Mouse (Mus musculus) stomach, embryonic 16.5 days (tissue): ENCODE measurements at regions not wholly inside any gene's neighbourhood (a gene's known extent, or its start where the extent isn't known, plus 50 kb on each side); places are given as distances from the start of the nearest gene placed in this dataset.

ENCODE experiments used
- ATAC-seq: fragments of 200-750 bp; cut with Nextera tagmentation; 2 replicates; pipeline ENCODE4 v1.8.0; 2017; ENCODE audit warnings: moderate number of reproducible peaks, moderate TSS enrichment; ENCODE audit not compliant: insufficient read depth, low FRiP score
- H3K27ac ChIP-seq: fragments of 300-500 bp; sonication (generic); 2 replicates; pipeline ENCODE4 v1.5.1; 2014; ENCODE audit warnings: low read length
- H3K27me3 ChIP-seq: fragments of 300-500 bp; sonication (generic); 2 replicates; pipeline ENCODE4 v1.6.1; 2014; ENCODE audit warnings: low read length, control low read depth, mixed read lengths; ENCODE audit not compliant: control insufficient read depth, insufficient read depth
- H3K36me3 ChIP-seq: fragments of 300-500 bp; sonication (generic); 2 replicates; pipeline ENCODE4 v1.6.1; 2014; ENCODE audit warnings: low read length; ENCODE audit not compliant: control insufficient read depth, insufficient read depth
- H3K4me1 ChIP-seq: fragments of 300-500 bp; sonication (generic); 2 replicates; pipeline ENCODE4 v1.6.1; 2014; ENCODE audit warnings: low read length, control low read depth, mixed read lengths; ENCODE audit not compliant: control insufficient read depth, insufficient read depth
- H3K4me2 ChIP-seq: fragments of 300-500 bp; sonication (generic); 2 replicates; pipeline ENCODE4 v1.6.1; 2014; ENCODE audit warnings: low read depth, low read length, mixed read lengths
- H3K4me3 ChIP-seq: fragments of 300-500 bp; sonication (generic); replicated peaks from 2 replicates; pipeline ENCODE4 v1.5.1; 2014; ENCODE audit warnings: mild to moderate bottlenecking, low read length
- H3K9ac ChIP-seq: fragments of 300-500 bp; sonication (generic); 2 replicates; pipeline ENCODE4 v1.6.1; 2014; ENCODE audit warnings: low read length
- H3K9me3 ChIP-seq: fragments of 300-500 bp; sonication (generic); replicated peaks from 2 replicates; pipeline ENCODE4 v1.6.1; 2016; ENCODE audit warnings: low read length, control low read depth; ENCODE audit not compliant: control insufficient read depth
- WGBS: fragments of 180-500 bp; shearing (Covaris S2); extraction: QIAGEN DNeasy Blood & Tissue Kit; methylation state at CpG from one replicate; pipeline ENCODE4 v1.1.7; 2014; 5-methylcytosine and 5-hydroxymethylcytosine counted together

DNA sequence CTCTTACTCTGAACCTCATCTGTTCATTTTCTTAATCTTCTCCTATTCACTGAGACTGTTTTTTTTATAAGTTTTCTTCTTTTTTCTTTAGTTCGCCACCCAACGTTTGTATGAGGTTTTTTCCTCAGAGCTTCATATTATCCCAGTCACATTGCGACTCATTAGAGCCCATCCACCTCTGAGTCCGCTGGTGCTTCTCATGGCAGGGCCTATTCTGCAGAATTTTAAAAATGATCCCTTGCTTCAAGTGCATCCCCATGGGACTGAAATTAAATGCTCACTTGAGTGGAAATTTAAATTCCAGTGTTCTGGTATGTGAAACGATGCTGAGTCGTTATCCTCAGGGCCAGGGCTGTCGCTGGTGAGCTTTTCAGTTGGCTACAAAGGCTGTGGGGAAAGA is 410.9 kb downstream of the Igsf11 start:
- no peak overlapping the region for H3K9ac ChIP-seq
- H3K4me3 ChIP-seq: no peak overlapping the region
- 61% methylated on average over 7 of the region's 7 CpGs for WGBS
- no peak overlapping the region for H3K27ac ChIP-seq
- no peaks in the 10 kb centered on the region for H3K36me3 ChIP-seq
- no peaks in the 10 kb centered on the region for H3K9me3 ChIP-seq
- ATAC-seq: no peak
- H3K4me1 ChIP-seq: no peaks in the 10 kb centered on the region
- no peak overlapping the region for H3K4me2 ChIP-seq
- no peaks in the 10 kb centered on the region for H3K27me3 ChIP-seq

DNA sequence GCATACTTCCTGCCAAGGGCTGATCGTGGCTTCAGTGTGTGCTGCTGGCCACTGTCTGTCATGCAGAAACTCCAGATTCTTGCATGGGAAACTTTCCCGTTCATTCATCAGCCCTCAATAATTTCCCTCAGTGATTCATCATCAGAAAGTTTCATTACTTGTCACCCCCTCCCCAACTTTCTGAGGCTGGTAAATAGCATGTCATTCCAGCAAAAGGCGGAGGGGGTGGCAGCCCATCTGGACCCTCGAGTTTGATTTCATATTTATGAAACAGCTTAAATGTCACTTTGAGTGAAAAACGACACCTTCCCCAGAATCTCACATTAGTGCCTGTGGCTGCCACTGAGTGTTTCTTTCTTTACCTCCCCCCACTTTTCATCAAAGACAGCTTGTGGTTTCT is 415.5 kb downstream of the Igsf11 start:
- Histone ChIP-seq H3K27me3 (no peaks in the 10 kb centered on the region), H3K4me3 (no peak overlapping the region), H3K9me3 (no peaks in the 10 kb centered on the region), H3K9ac (no peak overlapping the region), H3K4me1 (no peaks in the 10 kb centered on the region), H3K4me2 (no peak overlapping the region), H3K36me3 (no peaks in the 10 kb centered on the region), H3K27ac (no peak overlapping the region)
- WGBS: 54% methylated on average over 5 of the region's 5 CpGs
- no peak for ATAC-seq

DNA sequence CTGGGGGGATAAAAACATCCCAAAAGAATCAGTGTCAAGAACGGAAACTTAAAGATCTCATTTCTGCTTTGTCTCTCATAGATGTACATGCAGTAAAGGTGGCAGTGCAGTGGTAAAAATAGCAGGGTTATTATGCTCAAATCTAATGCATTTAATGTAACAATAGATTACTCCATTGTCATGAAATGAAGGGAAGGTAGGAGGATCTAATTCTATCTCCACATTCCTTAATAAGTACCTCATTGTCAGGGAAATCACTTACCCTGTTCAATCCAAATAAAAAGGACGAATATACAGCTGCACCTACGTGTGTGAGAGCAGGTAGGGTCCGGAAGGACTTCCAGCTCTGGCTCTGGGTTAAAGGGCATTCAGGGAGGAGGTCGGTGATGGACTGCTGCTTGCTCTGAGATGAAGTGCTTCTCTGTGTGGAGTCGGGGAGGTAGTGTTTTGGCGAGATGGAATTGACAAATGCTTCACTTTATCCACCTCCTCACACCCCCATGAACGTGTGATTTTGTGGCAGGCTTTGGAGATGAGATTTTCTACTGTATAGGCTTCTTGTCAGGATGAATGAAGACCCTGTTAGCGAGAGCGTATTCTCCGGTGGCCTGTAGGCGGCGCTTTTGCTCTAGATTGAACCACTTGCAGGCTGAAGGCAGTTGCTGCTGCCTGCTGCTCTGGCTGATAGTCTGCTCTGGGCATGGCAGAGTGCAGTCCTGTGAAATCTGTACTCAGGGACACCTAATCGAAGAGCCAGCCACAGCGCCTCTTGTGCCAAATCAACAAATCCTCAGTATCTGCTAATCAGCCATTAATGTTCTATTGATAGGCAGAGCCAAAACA is 424.5 kb downstream of the Igsf11 start:
- Histone ChIP-seq H3K27ac (no peak overlapping the region), H3K27me3 (no peaks in the 10 kb centered on the region), H3K4me1 (no peaks in the 10 kb centered on the region), H3K9me3 (no peaks in the 10 kb centered on the region), H3K9ac (no peak overlapping the region), H3K4me2 (no peak overlapping the region), H3K36me3 (no peaks in the 10 kb centered on the region), H3K4me3 (no peak overlapping the region)
- ATAC-seq: no peak
- 18% methylated on average over 15 of the region's 15 CpGs for WGBS

DNA sequence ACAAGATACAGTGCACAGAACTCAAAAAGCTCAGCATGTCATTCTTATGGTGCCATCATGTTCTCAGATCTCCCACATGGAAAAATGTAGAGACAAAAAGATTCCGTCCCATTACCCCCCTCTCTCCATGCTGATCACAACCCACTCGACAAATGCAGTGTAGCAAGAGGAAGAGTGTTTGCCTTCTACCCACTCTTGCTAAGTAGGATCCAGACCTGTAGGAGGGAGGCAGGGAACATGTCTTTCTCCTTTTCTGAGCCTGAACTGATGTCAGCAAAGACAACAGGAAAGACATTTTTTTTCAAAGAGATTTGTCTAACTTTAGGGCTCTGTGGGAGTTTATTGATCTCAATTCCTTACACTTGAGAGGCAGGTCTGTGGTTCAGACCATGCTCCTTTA is 433.2 kb downstream of the Igsf11 start:
- Histone ChIP-seq H3K4me1 (no peaks in the 10 kb centered on the region), H3K27ac (no peak overlapping the region), H3K36me3 (no peaks in the 10 kb centered on the region), H3K9ac (no peak overlapping the region), H3K27me3 (no peaks in the 10 kb centered on the region), H3K9me3 (no peaks in the 10 kb centered on the region), H3K4me2 (no peak overlapping the region), H3K4me3 (no peak overlapping the region)
- ATAC-seq: no peak
- WGBS: 81% methylated on average over 2 of the region's 2 CpGs

DNA sequence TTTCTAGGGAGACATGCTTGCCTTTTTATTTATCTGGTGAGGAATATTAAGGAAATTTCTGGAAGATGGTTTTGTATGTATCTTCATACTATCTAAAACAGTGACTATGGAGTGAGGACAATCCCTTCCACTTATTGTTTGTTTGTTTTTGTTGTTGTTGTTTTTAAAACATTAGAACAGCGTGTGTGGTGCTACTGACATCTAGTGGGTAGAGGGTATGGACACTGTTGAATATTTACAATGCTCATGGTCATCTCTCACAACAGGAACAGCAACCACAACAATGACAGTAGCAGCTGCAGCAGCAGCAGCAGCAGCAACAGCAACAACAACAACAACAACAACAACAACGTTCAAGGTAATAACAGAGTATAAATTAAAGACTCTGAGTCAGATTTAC is 471.2 kb downstream of the Igsf11 start:
- no peaks in the 10 kb centered on the region for H3K4me1 ChIP-seq
- H3K27me3 ChIP-seq: no peaks in the 10 kb centered on the region
- no peaks in the 10 kb centered on the region for H3K36me3 ChIP-seq
- H3K9ac ChIP-seq: no peak overlapping the region
- no peaks in the 10 kb centered on the region for H3K9me3 ChIP-seq
- no peak for ATAC-seq
- no peak overlapping the region for H3K27ac ChIP-seq
- H3K4me3 ChIP-seq: no peak overlapping the region
- no peak overlapping the region for H3K4me2 ChIP-seq
- WGBS: 63% methylated on average over 2 of the region's 2 CpGs

DNA sequence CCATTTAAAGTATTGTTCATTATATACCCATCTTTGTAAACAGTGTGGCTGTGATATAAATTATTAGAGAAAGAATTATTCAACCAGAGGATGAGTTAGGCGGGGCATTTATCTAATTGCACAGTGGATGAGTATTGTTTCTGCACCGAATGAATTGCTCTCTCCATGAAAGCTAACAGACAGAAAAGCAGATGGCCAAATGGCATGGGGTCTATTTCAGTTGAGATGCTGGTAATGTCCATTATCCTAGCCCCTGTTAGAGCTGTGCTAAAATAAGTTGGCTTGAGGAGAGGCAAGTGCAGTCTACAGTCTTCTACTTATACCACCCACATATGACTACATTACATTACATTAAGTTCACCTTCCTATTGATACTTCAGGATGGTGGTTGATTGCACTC is 475.8 kb downstream of the Igsf11 start:
- no peak overlapping the region for H3K4me2 ChIP-seq
- no peak overlapping the region for H3K27ac ChIP-seq
- H3K4me3 ChIP-seq: no peak overlapping the region
- H3K9ac ChIP-seq: no peak overlapping the region
- H3K27me3 ChIP-seq: no peaks in the 10 kb centered on the region
- H3K4me1 ChIP-seq: no peaks in the 10 kb centered on the region
- no peaks in the 10 kb centered on the region for H3K9me3 ChIP-seq
- ATAC-seq: no peak
- no peaks in the 10 kb centered on the region for H3K36me3 ChIP-seq
- WGBS: 79% methylated on average over 2 of the region's 2 CpGs

DNA sequence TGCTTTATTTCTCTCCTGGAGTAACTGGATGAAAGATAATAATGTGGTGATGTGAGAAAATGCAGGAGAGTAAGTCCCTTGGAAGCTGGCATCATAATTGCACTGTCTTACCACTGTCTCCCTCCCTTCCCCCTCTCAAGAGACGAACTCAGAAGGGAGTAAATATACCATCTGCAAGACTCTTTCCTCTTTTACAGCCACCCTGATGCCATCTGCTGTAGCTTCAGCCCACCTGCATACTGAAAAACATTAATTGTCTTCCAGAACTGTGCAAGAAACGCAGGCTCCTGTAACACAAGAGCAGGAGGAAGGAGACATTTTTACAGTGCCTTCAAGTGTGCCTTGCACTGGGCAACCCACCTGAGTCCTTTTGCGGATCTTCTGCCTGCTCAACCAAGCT is 482.1 kb downstream of the Igsf11 start:
- no peaks in the 10 kb centered on the region for H3K9me3 ChIP-seq
- H3K4me1 ChIP-seq: no peaks in the 10 kb centered on the region
- H3K27ac ChIP-seq: no peak overlapping the region
- no peaks in the 10 kb centered on the region for H3K36me3 ChIP-seq
- no peak for ATAC-seq
- no peak overlapping the region for H3K9ac ChIP-seq
- WGBS: 73% methylated on average over 3 of the region's 3 CpGs
- no peaks in the 10 kb centered on the region for H3K27me3 ChIP-seq
- H3K4me2 ChIP-seq: no peak overlapping the region
- H3K4me3 ChIP-seq: no peak overlapping the region

DNA sequence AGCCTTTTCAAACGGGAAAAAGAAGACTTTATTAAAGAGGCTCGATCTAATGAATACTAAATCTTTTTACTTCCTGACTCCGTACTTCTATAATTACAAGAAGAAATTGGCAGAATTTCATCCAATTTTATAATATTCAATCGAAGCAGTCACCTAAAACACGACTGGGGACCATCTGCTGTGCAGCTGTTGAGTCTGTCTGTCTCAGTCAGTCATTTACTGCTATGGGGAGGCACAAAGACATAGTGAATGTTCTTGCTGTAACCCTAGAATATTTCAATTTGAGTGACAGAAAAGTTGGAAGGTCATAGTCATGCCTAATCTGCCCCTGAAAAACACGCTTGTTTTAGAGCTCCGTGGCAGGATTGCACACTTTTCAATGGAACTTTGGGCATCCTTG is 487.5 kb downstream of the Igsf11 start:
- H3K27ac ChIP-seq: no peak overlapping the region
- H3K9me3 ChIP-seq: no peaks in the 10 kb centered on the region
- no peaks in the 10 kb centered on the region for H3K27me3 ChIP-seq
- no peak overlapping the region for H3K4me3 ChIP-seq
- no peak overlapping the region for H3K4me2 ChIP-seq
- no peak overlapping the region for H3K9ac ChIP-seq
- no peaks in the 10 kb centered on the region for H3K36me3 ChIP-seq
- WGBS: 71% methylated on average over 7 of the region's 7 CpGs
- no peaks in the 10 kb centered on the region for H3K4me1 ChIP-seq
- no peak for ATAC-seq

DNA sequence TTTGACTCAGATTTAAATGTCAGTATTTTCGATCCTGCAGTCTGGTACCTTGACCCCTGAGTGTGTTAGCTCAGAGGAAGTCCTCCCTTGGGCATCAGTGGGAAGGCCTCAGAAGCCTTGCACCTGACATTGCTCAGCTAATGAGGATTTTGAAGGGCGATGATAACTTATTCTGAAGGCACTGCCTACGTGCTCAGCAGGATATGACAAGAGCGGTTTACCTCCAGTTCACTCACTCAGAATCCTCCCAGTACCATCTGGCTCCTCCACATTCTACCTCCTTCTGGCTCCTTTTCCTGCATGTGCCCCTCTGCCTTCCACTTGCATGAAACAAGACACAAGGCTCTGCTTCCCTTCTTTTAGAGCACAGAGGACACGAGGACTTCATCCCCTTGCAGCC is 497.5 kb downstream of the Igsf11 start:
- Histone ChIP-seq H3K4me2 (no peak overlapping the region), H3K9ac (no peak overlapping the region)
- ATAC-seq: no peak

More for the DNA sequence above, 497.5 kb downstream of the Igsf11 start:
- H3K4me3 ChIP-seq: no peak overlapping the region
- no peaks in the 10 kb centered on the region for H3K9me3 ChIP-seq
- no peaks in the 10 kb centered on the region for H3K4me1 ChIP-seq
- 65% methylated on average over 5 of the region's 5 CpGs for WGBS
- H3K36me3 ChIP-seq: no peaks in the 10 kb centered on the region
- H3K27me3 ChIP-seq: no peaks in the 10 kb centered on the region
- no peak overlapping the region for H3K27ac ChIP-seq
